Mouse (Mus musculus) midbrain, embryonic 11.5 days (tissue): Measurements from ENCODE around the gene Map3k6. TPM values are rescaled to one million over a fixed set of nuclear protein-coding genes. Genes with fewer than 3 reads are reported as not detected.
A peak's percentile ranks its signal among the peaks of the same experiment; 100 is the strongest.

ENCODE experiments used
- ATAC-seq: fragments of 200-750 bp; cut with Nextera tagmentation; 2 replicates; pipeline ENCODE4 v1.8.0; 2017; ENCODE audit warnings: moderate TSS enrichment, moderate library complexity; ENCODE audit not compliant: low FRiP score
- DNase-seq: peaks from one replicate; pipeline ENCODE4 v3.0.0; 2015; ENCODE audit warnings: low spot score; ENCODE audit errors: missing footprints
- H3K27ac ChIP-seq: fragments of 300-500 bp; sonication (generic); 2 replicates; pipeline ENCODE4 v1.5.1; 2014; ENCODE audit warnings: low read depth, low read length
- H3K27me3 ChIP-seq: fragments of 300-500 bp; sonication (generic); 2 replicates; pipeline ENCODE4 v1.6.1; 2014; ENCODE audit warnings: mild to moderate bottlenecking, low read length, moderate library complexity, mixed read lengths; ENCODE audit not compliant: control insufficient read depth, insufficient read depth
- H3K36me3 ChIP-seq: fragments of 300-500 bp; sonication (generic); 2 replicates; pipeline ENCODE4 v1.6.1; 2014; ENCODE audit warnings: mild to moderate bottlenecking, low read length, moderate library complexity, mixed read lengths; ENCODE audit not compliant: control insufficient read depth, insufficient read depth
- H3K4me1 ChIP-seq: fragments of 300-500 bp; sonication (generic); 2 replicates; pipeline ENCODE4 v1.6.1; 2014; ENCODE audit warnings: low read length; ENCODE audit not compliant: control insufficient read depth, insufficient read depth
- H3K4me2 ChIP-seq: fragments of 300-500 bp; sonication (generic); 2 replicates; pipeline ENCODE4 v1.6.1; 2014; ENCODE audit warnings: mild to moderate bottlenecking, moderate library complexity
- H3K4me3 ChIP-seq: fragments of 300-500 bp; sonication (generic); 2 replicates; pipeline ENCODE4 v1.5.1; 2014; ENCODE audit warnings: low read depth, low read length
- H3K9ac ChIP-seq: fragments of 300-500 bp; sonication (generic); 2 replicates; pipeline ENCODE4 v1.6.1; 2014; ENCODE audit warnings: low read length
- H3K9me3 ChIP-seq: fragments of 300-500 bp; sonication (generic); 2 replicates; pipeline ENCODE4 v1.6.1; 2016; ENCODE audit warnings: low read length; ENCODE audit not compliant: control insufficient read depth
- WGBS: fragments of 180-500 bp; shearing (Covaris S2); extraction: QIAGEN DNeasy Blood & Tissue Kit; methylation state at CpG from one replicate; pipeline ENCODE4 v1.1.7; 2014; 5-methylcytosine and 5-hydroxymethylcytosine counted together
- polyA plus RNA-seq: library from polyadenylated mRNA; unstranded; fragments of >200 nt; fragmentation: Nextera tagmentation; extraction: Ambion mirVana; gene quantifications from 2 replicates; pipeline ENCODE4 v1.2.1, GENCODE M21; 2014

Gene Map3k6
- polyA plus RNA-seq, 1 experiment from 2014 or later, result 2.0 TPM

- Histone ChIP-seq H3K27ac (no peak overlapping the region), H3K4me2 (no peak overlapping the region), H3K9ac (no peak overlapping the region), H3K27me3 (peaks cover 33% of the 10 kb centered on the region), H3K36me3 (no peaks in the 10 kb centered on the region), H3K9me3 (no peaks in the 10 kb centered on the region), H3K4me1 (peaks cover 7% of the 10 kb centered on the region), H3K4me3 (no peak overlapping the region)
- ATAC-seq, result no peak
- DNase-seq, result no peak
- WGBS, result 62% methylated on average over 9 of the region's 9 CpGs
Observed at GRCm38 (mm10) chr4:133242710-133243109, 2.1 kb downstream of the Map3k6 start.

- H3K4me2 ChIP-seq, result no peak overlapping the region
- 67% methylated on average over 13 of the region's 13 CpGs for WGBS
- H3K9ac ChIP-seq, result no peak overlapping the region
- H3K27ac ChIP-seq, result no peak overlapping the region
- H3K36me3 ChIP-seq, result no peaks in the 10 kb centered on the region
- ATAC-seq (no peak), DNase-seq (no peak)
- H3K4me3 ChIP-seq, result no peak overlapping the region
- H3K27me3 ChIP-seq, result peaks cover 38% of the 10 kb centered on the region
- no peaks in the 10 kb centered on the region for H3K9me3 ChIP-seq
- H3K4me1 ChIP-seq, result peaks cover 7% of the 10 kb centered on the region
Observed at GRCm38 (mm10) chr4:133243538-133243937, 2.9 kb downstream of the Map3k6 start.

GRCm38 (mm10) chr4:133244289-133244688, 3.7 kb downstream of the Map3k6 start:
- Histone ChIP-seq H3K27me3 (peaks cover 39% of the 10 kb centered on the region), H3K4me1 (peaks cover 7% of the 10 kb centered on the region), H3K27ac (no peak overlapping the region), H3K4me2 (no peak overlapping the region), H3K4me3 (no peak overlapping the region), H3K36me3 (no peaks in the 10 kb centered on the region), H3K9ac (no peak overlapping the region), H3K9me3 (no peaks in the 10 kb centered on the region)
- ATAC-seq (no peak), DNase-seq (no peak)
- 83% methylated on average over 1 of the region's 1 CpGs for WGBS

GRCm38 (mm10) chr4:133247072-133247471, 6.5 kb downstream of the Map3k6 start:
- WGBS, result 23% methylated on average over 15 of the region's 15 CpGs
- no peak overlapping the region for H3K9ac ChIP-seq
- no peak overlapping the region for H3K4me2 ChIP-seq
- H3K4me1 ChIP-seq, result peaks cover 10% of the 10 kb centered on the region
- H3K36me3 ChIP-seq, result no peaks in the 10 kb centered on the region
- H3K9me3 ChIP-seq, result no peaks in the 10 kb centered on the region
- no peak for DNase-seq
- no peak overlapping the region for H3K4me3 ChIP-seq
- H3K27ac ChIP-seq, result no peak overlapping the region
- ATAC-seq, result no peak
- H3K27me3 ChIP-seq, result peaks cover 52% of the 10 kb centered on the region

GRCm38 (mm10) chr4:133247806-133248449, 7.3 kb downstream of the Map3k6 start:
- H3K27ac ChIP-seq, result no peak overlapping the region
- H3K9me3 ChIP-seq, result no peaks in the 10 kb centered on the region
- no peak overlapping the region for H3K4me3 ChIP-seq
- no peak for ATAC-seq
- WGBS, result 77% methylated on average over 13 of the region's 13 CpGs
- peaks cover 10% of the 10 kb centered on the region for H3K4me1 ChIP-seq
- no peak overlapping the region for H3K4me2 ChIP-seq
- H3K36me3 ChIP-seq, result no peaks in the 10 kb centered on the region
- H3K9ac ChIP-seq, result no peak overlapping the region
- DNase-seq, result peak; percentile 21
- peaks cover 49% of the 10 kb centered on the region for H3K27me3 ChIP-seq

GRCm38 (mm10) chr4:133250609-133251008, 10.0 kb downstream of the Map3k6 start:
- peaks cover 45% of the 10 kb centered on the region for H3K27me3 ChIP-seq

GRCm38 (mm10) chr4:133251214-133251613, 10.6 kb downstream of the Map3k6 start:
- 1% methylated on average over 31 of the region's 31 CpGs for WGBS
- Histone ChIP-seq H3K4me3 (peak overlapping the region; percentile 32), H3K4me2 (peak overlapping the region; percentile 62), H3K27ac (no peak overlapping the region), H3K9ac (peak overlapping the region; percentile 42), H3K4me1 (peaks cover 10% of the 10 kb centered on the region), H3K27me3 (peaks cover 46% of the 10 kb centered on the region), H3K9me3 (no peaks in the 10 kb centered on the region), H3K36me3 (no peaks in the 10 kb centered on the region)
- DNase-seq (peak; percentile 91), ATAC-seq (no peak)

More at GRCm38 (mm10) chr4:133250609-133251008, 10.0 kb downstream of the Map3k6 start:
- Histone ChIP-seq H3K9ac (peak overlapping the region; percentile 42), H3K9me3 (no peaks in the 10 kb centered on the region), H3K4me1 (peaks cover 10% of the 10 kb centered on the region), H3K36me3 (no peaks in the 10 kb centered on the region), H3K4me2 (peak overlapping the region; percentile 62), H3K4me3 (peak overlapping the region; percentile 32), H3K27ac (no peak overlapping the region)
- ATAC-seq, result no peak
- 2% methylated on average over 22 of the region's 22 CpGs for WGBS
- peak; percentile 98 for DNase-seq

GRCm38 (mm10) chr4:133252089-133252488, 11.5 kb downstream of the Map3k6 start:
- ATAC-seq, result no peak
- Histone ChIP-seq H3K36me3 (no peaks in the 10 kb centered on the region), H3K4me1 (peaks cover 10% of the 10 kb centered on the region), H3K9me3 (no peaks in the 10 kb centered on the region), H3K27me3 (peaks cover 51% of the 10 kb centered on the region), H3K27ac (no peak overlapping the region), H3K9ac (no peak overlapping the region), H3K4me2 (no peak overlapping the region), H3K4me3 (no peak overlapping the region)
- 32% methylated on average over 4 of the region's 4 CpGs for WGBS
- no peak for DNase-seq

- Histone ChIP-seq H3K27ac (no peak overlapping the region), H3K36me3 (no peaks in the 10 kb centered on the region), H3K9ac (no peak overlapping the region), H3K4me2 (no peak overlapping the region), H3K9me3 (no peaks in the 10 kb centered on the region), H3K27me3 (peaks cover 43% of the 10 kb centered on the region), H3K4me3 (no peak overlapping the region), H3K4me1 (peaks cover 10% of the 10 kb centered on the region)
- WGBS, result 83% methylated on average over 12 of the region's 12 CpGs
- ATAC-seq (no peak), DNase-seq (peak; percentile 80)
Observed at GRCm38 (mm10) chr4:133253412-133253811, 12.8 kb downstream of the Map3k6 start.
